Mouse (Mus musculus) liver, postnatal 0 days (tissue): ENCODE results near the gene Gm7945.
"Not testable (repeated sequence)": the region's sequence is repeated elsewhere in the genome, so short reads cannot be mapped to it uniquely, and the experiment has no call there.

Source experiments
- CTCF ChIP-seq: sonication (generic); IDR thresholded peaks from 2 replicates; pipeline ENCODE4 v1.5.1; 2016; ENCODE audit warnings: antibody characterized with exemption, low read depth
- EP300 ChIP-seq: IDR thresholded peaks from 2 replicates; pipeline ENCODE4 v1.6.1; 2016; ENCODE audit warnings: antibody characterized with exemption, low read depth, mild to moderate bottlenecking

DNA sequence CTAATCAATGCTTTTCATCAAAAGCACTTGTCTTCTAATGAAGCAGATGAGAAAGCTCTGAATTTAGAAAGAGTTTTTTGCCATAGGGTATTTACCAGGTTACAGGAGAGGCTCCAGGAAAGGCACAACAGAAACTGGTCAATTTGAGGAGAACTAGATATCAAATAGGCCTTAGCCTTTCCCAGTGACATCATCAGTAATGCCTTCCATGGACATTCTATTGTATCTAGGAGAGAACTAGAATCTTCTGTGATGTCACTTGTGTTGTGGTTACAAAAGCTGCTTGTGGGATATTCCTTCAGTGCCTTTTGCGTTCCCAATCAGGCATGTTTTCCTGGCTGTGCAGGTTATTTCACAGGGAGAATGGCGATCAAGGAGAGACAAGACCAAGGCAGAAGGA lies 37.9 kb downstream of the Gm7945 start, which contains the start of gene Gm5798:
- TF ChIP-seq CTCF, EP300: not testable (repeated sequence)
